ENCODE assay signal across 9 mouse cellular contexts in the genomic region with DNA sequence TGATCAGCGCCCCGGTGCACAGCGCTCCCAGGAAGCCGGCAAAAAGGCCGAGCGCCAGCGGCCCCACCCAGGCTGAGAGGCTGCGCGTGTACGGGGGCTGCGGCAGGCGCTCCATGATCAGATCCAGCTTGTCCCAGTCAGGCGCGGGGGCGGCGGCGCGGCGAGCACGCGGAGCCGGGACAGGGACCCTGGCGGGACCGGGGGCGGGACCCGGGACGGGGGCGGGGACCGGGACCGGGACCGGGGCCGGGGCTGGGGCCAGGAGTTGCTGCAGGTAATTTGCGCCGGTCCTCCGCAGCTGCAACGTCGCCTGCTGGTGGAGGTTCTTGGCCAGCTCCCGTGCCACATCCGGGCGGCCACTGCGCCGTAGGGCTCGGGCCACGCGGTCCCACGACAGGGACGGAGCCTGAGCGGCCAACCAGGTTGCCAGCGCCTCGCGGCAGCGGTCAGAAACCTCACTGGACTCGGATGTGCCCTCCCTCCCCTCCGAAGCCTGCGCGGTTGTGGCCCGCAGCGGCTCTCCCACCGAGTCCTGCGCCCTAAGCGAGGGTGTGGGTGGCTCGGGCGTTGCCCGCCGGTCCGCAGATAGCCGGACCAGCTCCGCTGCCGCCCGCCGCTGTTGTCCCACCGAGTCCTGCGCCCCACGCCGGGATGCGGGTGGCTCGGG. TPM values are rescaled to one million over a fixed set of nuclear protein-coding genes. Genes with fewer than 3 reads are reported as not detected.
A peak's percentile ranks its signal among the peaks of the same experiment; 100 is the strongest.
DNase-seq lines count a peak whose midpoint lies in the region; ATAC-seq and TF ChIP-seq lines count a peak whose summit lies in the region.
"Had no signal": no experiment of that assay in that cellular context is flagged by ENCODE, and none has a peak within 500 bp of the region (broad histone marks: within the 10 kb centered on the region; RNA-seq: fewer than 3 reads in every experiment).

No protein-coding gene starts in this region.

- peaks cover 17% of the 10 kb centered on the region for H3K4me1 ChIP-seq in heart, embryonic 12.5 days (replicated peaks)
- H3K4me1 ChIP-seq in small intestine, adult 2 months (ENCODE audit: control insufficient read depth, insufficient read depth, insufficient read length, low read length) = peaks cover 11% of the 10 kb centered on the region; the same call in 1 of the 2 replicates

- H3K4me3 ChIP-seq in heart, embryonic 12.5 days = peak overlapping the region; percentile 55
- peak overlapping the region; percentile 26 for H3K4me3 ChIP-seq in small intestine, adult 2 months (ENCODE audit: low read depth, low read length)

- peak overlapping the region; percentile 63 for H3K9ac ChIP-seq in heart, embryonic 12.5 days

- peak; percentile 26 for ATAC-seq in heart, embryonic 12.5 days (ENCODE audit: insufficient number of reproducible peaks, low FRiP score)

- no peaks in the 10 kb centered on the region for H3K9me3 ChIP-seq in heart, embryonic 12.5 days (replicated peaks)

- peaks cover 96% of the 10 kb centered on the region for H3K27me3 ChIP-seq in heart, embryonic 12.5 days (replicated peaks)
- H3K27me3 ChIP-seq in small intestine, adult 2 months (ENCODE audit: control insufficient read depth, insufficient read depth, low read length) = peaks cover 33% of the 10 kb centered on the region

- H3K36me3 ChIP-seq in heart, embryonic 12.5 days = no peaks in the 10 kb centered on the region
- H3K36me3 ChIP-seq in small intestine, adult 2 months (ENCODE audit: control insufficient read depth, insufficient read depth, low read length) = no peaks in the 10 kb centered on the region

- peak; percentile 45 for DNase-seq in layer of hippocampus, adult 11-12 months (ENCODE audit: low spot score)
- DNase-seq in layer of hippocampus, adult 8-10 months (ENCODE audit: low spot score in 2 of 2) = no peak
- DNase-seq in embryo, embryonic 9.5 days (ENCODE audit: extremely low spot score) = peak; percentile 67
- DNase-seq in kidney, postnatal 25 days = peak; percentile 39 to 56
- DNase-seq in lung, postnatal 36 days = peak; percentile 42
- no peak for DNase-seq in B cell, adult 2 months

- H3K4me2 ChIP-seq in heart, embryonic 12.5 days = peak overlapping the region; percentile 93

- under 1% methylated on average over 76 of the region's 77 CpGs for WGBS in heart, embryonic 12.5 days
- 1% methylated on average over 72 of the region's 77 CpGs for WGBS in small intestine, adult 2 months

- TF ChIP-seq POLR2A in small intestine, adult 2 months (IDR thresholded peaks at IDR 0.05; ENCODE audit: low read depth, low read length) = no peak

- H3K27ac ChIP-seq in heart, embryonic 12.5 days (ENCODE audit: poor library complexity, severe bottlenecking) = no peak overlapping the region
- H3K27ac ChIP-seq in small intestine, adult 2 months (ENCODE audit: insufficient read depth, low read depth, low read length) = no peak overlapping the region

- no peak for TF ChIP-seq CTCF in small intestine, adult 2 months (IDR thresholded peaks at IDR 0.05; ENCODE audit: extremely low read depth, insufficient read length, insufficient replicate concordance, low read depth, low read length)

RNA-seq across cellular contexts. Expression of a gene that starts 0.5 kb away (rescaled TPM):
- not detected for total RNA-seq in layer of hippocampus, adult 8-10 months (2022)
- not detected in 2 replicates for polyA plus RNA-seq in heart, embryonic 12.5 days (2016; fragmentation: Nextera tagmentation; extraction: Ambion mirVana)
- 0.18 TPM in 1 of 2 replicates, not detected in the other for polyA plus RNA-seq in small intestine, adult 2 months (2012; rRNA removed)
- polyA plus RNA-seq: gonadal fat pad, adult 2 months had no signal

RNA-seq across cellular contexts. Expression of a gene that starts 31.7 kb away (rescaled TPM):
- total RNA-seq in layer of hippocampus, adult 8-10 months (2022) = 1 to 10 TPM; 1.3 to 2.4 (median 1.8) TPM
- 0.10 and 0.15 TPM in 2 replicates for polyA plus RNA-seq in heart, embryonic 12.5 days (2016; fragmentation: Nextera tagmentation; extraction: Ambion mirVana)
- polyA plus RNA-seq in small intestine, adult 2 months (2012; rRNA removed) = 2.9 and 7.8 TPM in 2 replicates

Comparison
In these comparisons a context has a peak if more than half of its experiments do, and no peak if none do; other contexts are left out.
1. DNase-seq: peak in layer of hippocampus, adult 11-12 months (single experiment), embryo, embryonic 9.5 days (single experiment), kidney, postnatal 25 days (2 of 2) and lung, postnatal 36 days (single experiment); none in layer of hippocampus, adult 8-10 months (0 of 2) and B cell, adult 2 months (0 of 2).